Mouse (Mus musculus): ENCODE data around the gene Npnt. TPM values are rescaled to one million over a fixed set of nuclear protein-coding genes. Genes with fewer than 3 reads are reported as not detected.

The Npnt gene
- polyA plus RNA-seq, 1 experiment from 2014 or later: 6.1 TPM

DNA sequence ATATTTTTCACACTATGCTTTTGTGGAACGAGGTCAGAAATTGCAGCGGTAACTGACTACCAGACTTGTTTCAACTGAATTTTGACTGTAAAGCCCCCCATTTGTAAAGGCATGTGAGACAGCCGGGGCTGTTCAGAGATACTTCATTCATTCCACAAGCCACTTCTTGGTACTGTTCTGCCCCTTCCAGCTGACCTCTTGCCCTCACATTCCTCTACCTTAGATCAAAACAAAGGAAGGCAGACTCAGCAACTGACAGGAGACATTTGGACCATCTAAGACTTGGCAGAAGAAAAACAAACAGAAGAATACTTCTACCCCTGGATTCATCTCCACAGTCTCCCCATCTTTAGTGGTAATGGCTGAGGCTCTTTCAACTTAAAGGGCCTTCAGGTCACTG is 5.5 kb downstream of the Npnt start:
- H3K36me3 ChIP-seq (ENCODE audit: control insufficient read depth, insufficient read depth, low read length): no peaks in the 10 kb centered on the region
- no peaks in the 10 kb centered on the region for H3K9me3 ChIP-seq (ENCODE audit: control insufficient read depth, low read length)
- WGBS: 72% methylated on average over 3 of the region's 3 CpGs
- 0 out of 2 replicates have a peak, but pooled peaks cover 3% of the 10 kb centered on the region for H3K4me1 ChIP-seq (replicated peaks; ENCODE audit: control insufficient read depth, insufficient read depth, low read length)
- DNase-seq (ENCODE audit: low spot score) (no peak), ATAC-seq (replicated peaks; ENCODE audit: low FRiP score) (no peak)
- no peak overlapping the region for H3K9ac ChIP-seq (ENCODE audit: low read depth, low read length)
- H3K27ac ChIP-seq (ENCODE audit: low read depth, low read length): no peak overlapping the region
- H3K27me3 ChIP-seq (replicated peaks; ENCODE audit: control insufficient read depth, insufficient read depth, low read length): peaks cover 14% of the 10 kb centered on the region
- no peak overlapping the region for H3K4me3 ChIP-seq (ENCODE audit: low read depth, low read length)
- no peak overlapping the region for H3K4me2 ChIP-seq

DNA sequence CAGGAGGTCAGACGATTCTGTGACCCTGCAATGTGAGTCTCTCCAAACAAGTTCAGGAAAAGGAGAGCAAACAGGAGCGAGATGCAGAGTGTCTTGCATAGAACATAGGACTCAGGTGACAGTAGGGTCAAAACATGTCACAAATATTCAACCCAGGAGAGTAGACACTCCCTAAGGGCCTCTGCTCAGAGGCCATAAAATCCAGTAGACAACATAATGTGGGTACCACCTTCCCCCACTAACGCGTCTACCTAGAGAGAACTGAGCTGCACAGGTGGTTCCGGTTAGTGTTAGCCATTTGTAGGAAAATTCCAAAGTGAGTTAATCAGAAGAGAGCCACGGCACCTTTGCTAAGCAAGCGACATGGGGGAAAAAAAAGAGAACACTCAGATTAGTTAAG is 5.9 kb downstream of the Npnt start:
- H3K4me3 ChIP-seq (ENCODE audit: low read depth, low read length): no peak overlapping the region
- DNase-seq (ENCODE audit: low spot score) (no peak), ATAC-seq (replicated peaks; ENCODE audit: low FRiP score) (no peak)
- no peak overlapping the region for H3K27ac ChIP-seq (ENCODE audit: low read depth, low read length)
- WGBS: 58% methylated on average over 7 of the region's 7 CpGs
- H3K36me3 ChIP-seq (ENCODE audit: control insufficient read depth, insufficient read depth, low read length): no peaks in the 10 kb centered on the region
- H3K4me1 ChIP-seq (replicated peaks; ENCODE audit: control insufficient read depth, insufficient read depth, low read length): 0 out of 2 replicates have a peak, but pooled peaks cover 1% of the 10 kb centered on the region
- no peak overlapping the region for H3K4me2 ChIP-seq
- no peaks in the 10 kb centered on the region for H3K9me3 ChIP-seq (ENCODE audit: control insufficient read depth, low read length)
- no peak overlapping the region for H3K9ac ChIP-seq (ENCODE audit: low read depth, low read length)
- H3K27me3 ChIP-seq (replicated peaks; ENCODE audit: control insufficient read depth, insufficient read depth, low read length): peaks cover 9% of the 10 kb centered on the region

DNA sequence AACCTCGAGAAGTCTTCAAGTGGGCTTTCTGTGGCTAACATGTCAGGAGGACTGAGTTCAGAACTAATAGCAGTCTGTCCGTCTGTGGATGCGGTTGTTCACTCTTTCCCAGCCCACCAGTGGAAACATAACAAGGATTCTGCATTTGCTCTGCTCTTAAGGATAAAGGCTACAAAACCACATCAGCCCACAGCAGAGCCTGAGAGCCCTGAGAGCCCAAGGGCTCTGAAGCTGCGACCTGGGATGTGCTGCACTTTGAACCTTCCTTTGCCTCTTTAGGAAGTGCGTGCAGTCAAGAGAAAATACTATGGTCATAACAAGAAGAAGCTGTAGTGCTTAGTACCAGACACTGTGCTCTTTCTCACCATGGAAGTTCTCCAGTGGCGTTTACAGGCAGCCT is 7.3 kb downstream of the Npnt start:
- ATAC-seq (replicated peaks; ENCODE audit: low FRiP score) (no peak), DNase-seq (ENCODE audit: low spot score) (no peak)
- Histone ChIP-seq H3K27ac (ENCODE audit: low read depth, low read length) (no peak overlapping the region), H3K27me3 (replicated peaks; ENCODE audit: control insufficient read depth, insufficient read depth, low read length) (peaks cover 3% of the 10 kb centered on the region; the same call in 1 of the 2 replicates), H3K9me3 (ENCODE audit: control insufficient read depth, low read length) (no peaks in the 10 kb centered on the region), H3K4me3 (ENCODE audit: low read depth, low read length) (no peak overlapping the region), H3K36me3 (ENCODE audit: control insufficient read depth, insufficient read depth, low read length) (no peaks in the 10 kb centered on the region), H3K4me1 (replicated peaks; ENCODE audit: control insufficient read depth, insufficient read depth, low read length) (no peaks in the 10 kb centered on the region), H3K4me2 (no peak overlapping the region), H3K9ac (ENCODE audit: low read depth, low read length) (no peak overlapping the region)
- WGBS: 82% methylated on average over 6 of the region's 6 CpGs

DNA sequence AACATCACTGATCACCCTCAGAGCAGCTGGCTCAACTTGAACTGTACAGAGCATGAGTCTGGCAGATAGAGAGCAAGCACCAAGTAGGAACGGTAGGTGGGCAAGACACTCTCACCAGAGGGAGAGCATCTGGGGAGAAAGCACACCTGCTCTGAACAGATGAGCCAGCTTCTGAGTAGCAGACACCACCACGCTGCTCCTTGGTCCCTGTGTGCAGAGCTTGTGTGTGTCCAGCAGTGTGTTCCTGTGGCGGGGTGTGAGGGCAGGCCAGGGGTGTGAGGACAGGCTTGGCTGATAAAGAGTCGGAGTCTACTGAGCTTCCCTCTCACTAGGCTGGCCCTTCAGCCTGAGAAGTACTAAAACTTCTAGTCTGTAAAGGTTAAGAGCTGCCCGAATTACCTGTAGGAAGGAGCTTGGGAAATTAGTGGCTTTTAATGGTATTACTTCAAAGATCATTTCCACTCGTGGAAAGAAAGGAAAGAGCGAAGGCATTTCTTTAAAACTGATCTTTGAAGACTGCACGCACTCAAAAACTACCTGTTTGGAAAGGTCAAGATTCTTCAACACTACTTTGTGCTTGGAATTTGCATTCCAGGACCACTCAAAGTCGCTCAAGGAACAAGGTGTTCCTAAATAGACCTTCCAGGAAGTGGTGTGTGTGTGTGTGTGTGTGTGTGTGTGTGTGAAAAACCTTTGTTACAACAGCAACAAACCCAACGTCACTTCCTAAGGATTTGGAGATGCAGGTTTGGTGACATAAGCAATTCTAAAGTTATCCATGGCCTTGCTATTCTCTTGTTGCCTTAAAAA is 9.7 kb downstream of the Npnt start:
- Histone ChIP-seq H3K4me2 (no peak overlapping the region), H3K36me3 (ENCODE audit: control insufficient read depth, insufficient read depth, low read length) (no peaks in the 10 kb centered on the region), H3K9me3 (ENCODE audit: control insufficient read depth, low read length) (no peaks in the 10 kb centered on the region), H3K4me3 (ENCODE audit: low read depth, low read length) (no peak overlapping the region), H3K9ac (ENCODE audit: low read depth, low read length) (no peak overlapping the region), H3K4me1 (replicated peaks; ENCODE audit: control insufficient read depth, insufficient read depth, low read length) (no peaks in the 10 kb centered on the region), H3K27ac (ENCODE audit: low read depth, low read length) (no peak overlapping the region), H3K27me3 (replicated peaks; ENCODE audit: control insufficient read depth, insufficient read depth, low read length) (no peaks in the 10 kb centered on the region)
- ATAC-seq (replicated peaks; ENCODE audit: low FRiP score) (no peak), DNase-seq (ENCODE audit: low spot score) (no peak)
- 73% methylated on average over 10 of the region's 10 CpGs for WGBS

DNA sequence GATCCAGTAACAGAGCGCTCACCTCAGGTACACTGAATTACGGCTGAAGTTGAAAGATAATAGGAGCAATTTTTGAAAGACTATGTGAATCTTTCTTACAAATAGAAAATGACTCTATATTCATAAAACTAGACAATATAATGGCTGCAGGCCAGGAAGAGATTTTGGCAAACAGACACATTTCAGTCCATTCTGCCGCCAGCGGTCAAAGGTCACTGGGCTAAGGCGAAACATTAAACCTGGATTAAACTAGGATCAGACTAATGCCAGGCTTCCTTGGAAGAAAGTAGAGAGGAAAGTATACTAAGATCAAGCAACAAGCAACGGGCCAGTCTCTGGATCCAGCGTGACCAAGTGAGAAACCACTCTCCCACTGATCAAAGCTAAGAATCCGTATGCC is 11.1 kb downstream of the Npnt start:
- Histone ChIP-seq H3K4me2 (no peak overlapping the region), H3K27ac (ENCODE audit: low read depth, low read length) (no peak overlapping the region), H3K36me3 (ENCODE audit: control insufficient read depth, insufficient read depth, low read length) (no peaks in the 10 kb centered on the region), H3K9ac (ENCODE audit: low read depth, low read length) (no peak overlapping the region), H3K4me1 (replicated peaks; ENCODE audit: control insufficient read depth, insufficient read depth, low read length) (no peaks in the 10 kb centered on the region), H3K27me3 (replicated peaks; ENCODE audit: control insufficient read depth, insufficient read depth, low read length) (no peaks in the 10 kb centered on the region), H3K9me3 (ENCODE audit: control insufficient read depth, low read length) (no peaks in the 10 kb centered on the region), H3K4me3 (ENCODE audit: low read depth, low read length) (no peak overlapping the region)
- DNase-seq (ENCODE audit: low spot score): no peak
- no peak for ATAC-seq (replicated peaks; ENCODE audit: low FRiP score)
- 83% methylated on average over 8 of the region's 8 CpGs for WGBS

DNA sequence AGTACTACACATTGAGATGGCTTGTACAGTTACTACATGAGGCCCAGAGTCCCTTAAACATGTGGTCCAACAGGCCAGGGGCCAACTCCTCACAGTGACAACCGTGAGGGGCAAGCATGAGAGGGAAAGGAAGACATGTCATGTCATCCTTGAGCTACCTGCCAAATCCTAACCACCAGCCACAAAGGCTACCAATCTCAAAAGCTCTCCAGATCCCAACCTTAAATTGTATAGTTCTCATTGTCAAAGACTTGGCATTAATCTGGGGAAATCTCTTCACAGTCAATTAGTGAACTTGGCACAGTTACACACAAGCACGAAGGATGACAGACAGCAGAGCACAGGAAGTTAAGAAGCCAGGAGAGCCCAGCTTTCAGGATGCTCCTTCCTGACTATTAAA is 15.4 kb downstream of the Npnt start:
- no peak overlapping the region for H3K4me2 ChIP-seq
- H3K27ac ChIP-seq (ENCODE audit: low read depth, low read length): no peak overlapping the region
- H3K9ac ChIP-seq (ENCODE audit: low read depth, low read length): no peak overlapping the region
- no peaks in the 10 kb centered on the region for H3K9me3 ChIP-seq (ENCODE audit: control insufficient read depth, low read length)
- no peak for ATAC-seq (replicated peaks; ENCODE audit: low FRiP score)
- no peak overlapping the region for H3K4me3 ChIP-seq (ENCODE audit: low read depth, low read length)
- H3K27me3 ChIP-seq (replicated peaks; ENCODE audit: control insufficient read depth, insufficient read depth, low read length): no peaks in the 10 kb centered on the region
- H3K4me1 ChIP-seq (replicated peaks; ENCODE audit: control insufficient read depth, insufficient read depth, low read length): no peaks in the 10 kb centered on the region
- no peak for DNase-seq (ENCODE audit: low spot score)
- 71% methylated on average over 2 of the region's 2 CpGs for WGBS
- no peaks in the 10 kb centered on the region for H3K36me3 ChIP-seq (ENCODE audit: control insufficient read depth, insufficient read depth, low read length)

DNA sequence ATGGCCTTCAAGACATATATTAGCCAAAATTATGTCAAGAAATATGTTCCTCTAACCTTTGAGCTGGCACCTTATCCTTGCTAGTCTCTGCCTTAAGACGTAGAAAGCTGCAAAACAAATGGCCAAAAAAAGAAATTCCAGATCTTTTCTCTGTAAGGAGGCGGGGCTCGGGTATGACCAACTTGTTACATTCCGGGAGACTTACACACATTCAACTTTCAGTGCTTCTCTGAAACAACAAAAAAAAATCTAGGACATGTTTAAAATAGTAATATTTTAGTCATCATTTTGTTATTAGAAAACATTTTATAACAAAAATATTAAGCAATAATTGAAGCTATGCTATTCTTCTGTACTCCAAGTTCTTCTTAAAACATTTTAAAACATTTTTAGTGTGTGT is 18.6 kb downstream of the Npnt start:
- no peak overlapping the region for H3K4me2 ChIP-seq
- WGBS: 80% methylated on average over 4 of the region's 4 CpGs
- no peaks in the 10 kb centered on the region for H3K36me3 ChIP-seq (ENCODE audit: control insufficient read depth, insufficient read depth, low read length)
- no peaks in the 10 kb centered on the region for H3K27me3 ChIP-seq (replicated peaks; ENCODE audit: control insufficient read depth, insufficient read depth, low read length)
- H3K4me3 ChIP-seq (ENCODE audit: low read depth, low read length): no peak overlapping the region
- no peaks in the 10 kb centered on the region for H3K4me1 ChIP-seq (replicated peaks; ENCODE audit: control insufficient read depth, insufficient read depth, low read length)
- ATAC-seq (replicated peaks; ENCODE audit: low FRiP score) (no peak), DNase-seq (ENCODE audit: low spot score) (no peak)
- H3K9me3 ChIP-seq (ENCODE audit: control insufficient read depth, low read length): no peaks in the 10 kb centered on the region
- H3K27ac ChIP-seq (ENCODE audit: low read depth, low read length): no peak overlapping the region
- H3K9ac ChIP-seq (ENCODE audit: low read depth, low read length): no peak overlapping the region

DNA sequence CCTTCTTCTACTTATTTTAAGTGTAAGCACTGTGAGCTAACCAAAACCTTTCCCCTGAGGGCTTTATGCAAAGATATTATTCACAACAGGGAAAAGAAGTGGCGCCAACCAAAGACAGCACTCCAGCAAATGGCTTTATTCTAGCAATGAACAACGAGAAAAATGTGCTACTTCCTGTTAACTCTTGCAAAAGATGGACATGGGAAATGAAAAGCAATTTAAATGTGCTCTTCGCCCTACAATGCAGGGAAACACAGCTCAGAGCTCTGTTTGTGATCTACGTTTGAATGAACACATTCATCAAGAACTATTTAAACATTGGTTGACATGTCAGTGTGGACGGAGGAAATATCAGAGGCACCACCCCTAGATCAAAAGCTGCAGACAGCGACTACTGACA is 20.2 kb downstream of the Npnt start:
- no peaks in the 10 kb centered on the region for H3K36me3 ChIP-seq (ENCODE audit: control insufficient read depth, insufficient read depth, low read length)
- WGBS: 58% methylated on average over 6 of the region's 6 CpGs
- H3K27me3 ChIP-seq (replicated peaks; ENCODE audit: control insufficient read depth, insufficient read depth, low read length): no peaks in the 10 kb centered on the region
- H3K9ac ChIP-seq (ENCODE audit: low read depth, low read length): no peak overlapping the region
- DNase-seq (ENCODE audit: low spot score) (no peak), ATAC-seq (replicated peaks; ENCODE audit: low FRiP score) (no peak)
- H3K4me2 ChIP-seq: no peak overlapping the region
- H3K4me1 ChIP-seq (replicated peaks; ENCODE audit: control insufficient read depth, insufficient read depth, low read length): no peaks in the 10 kb centered on the region
- H3K27ac ChIP-seq (ENCODE audit: low read depth, low read length): no peak overlapping the region
- H3K9me3 ChIP-seq (ENCODE audit: control insufficient read depth, low read length): no peaks in the 10 kb centered on the region
- no peak overlapping the region for H3K4me3 ChIP-seq (ENCODE audit: low read depth, low read length)

DNA sequence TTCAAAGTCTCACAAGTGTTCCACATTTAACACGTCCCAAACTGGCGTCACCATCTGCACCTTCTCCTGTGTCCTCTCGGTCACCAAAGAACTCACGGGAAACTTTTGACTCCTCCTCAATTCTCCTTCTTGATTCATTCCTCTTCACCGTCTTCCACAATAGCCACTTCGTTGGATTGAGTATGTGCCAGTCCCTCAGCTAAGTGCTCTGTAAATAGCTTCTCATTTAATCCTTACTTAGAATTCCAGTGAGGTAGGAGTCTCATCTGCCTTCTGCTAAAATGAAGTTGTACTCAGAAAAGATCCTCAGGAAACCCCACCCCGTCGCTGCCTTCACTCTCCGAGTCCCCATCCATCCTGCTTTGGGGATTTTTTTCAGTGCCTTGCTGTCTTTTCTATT is 21.9 kb downstream of the Npnt start:
- no peak for ATAC-seq (replicated peaks; ENCODE audit: low FRiP score)
- Histone ChIP-seq H3K9ac (ENCODE audit: low read depth, low read length) (no peak overlapping the region), H3K4me2 (no peak overlapping the region), H3K9me3 (ENCODE audit: control insufficient read depth, low read length) (no peaks in the 10 kb centered on the region), H3K27ac (ENCODE audit: low read depth, low read length) (no peak overlapping the region), H3K4me1 (replicated peaks; ENCODE audit: control insufficient read depth, insufficient read depth, low read length) (no peaks in the 10 kb centered on the region), H3K36me3 (ENCODE audit: control insufficient read depth, insufficient read depth, low read length) (no peaks in the 10 kb centered on the region), H3K27me3 (replicated peaks; ENCODE audit: control insufficient read depth, insufficient read depth, low read length) (no peaks in the 10 kb centered on the region), H3K4me3 (ENCODE audit: low read depth, low read length) (no peak overlapping the region)
- WGBS: 86% methylated on average over 9 of the region's 9 CpGs
- no peak for DNase-seq (ENCODE audit: low spot score)
